23 mouse cellular contexts compared by ENCODE assay signal in the genomic region with DNA sequence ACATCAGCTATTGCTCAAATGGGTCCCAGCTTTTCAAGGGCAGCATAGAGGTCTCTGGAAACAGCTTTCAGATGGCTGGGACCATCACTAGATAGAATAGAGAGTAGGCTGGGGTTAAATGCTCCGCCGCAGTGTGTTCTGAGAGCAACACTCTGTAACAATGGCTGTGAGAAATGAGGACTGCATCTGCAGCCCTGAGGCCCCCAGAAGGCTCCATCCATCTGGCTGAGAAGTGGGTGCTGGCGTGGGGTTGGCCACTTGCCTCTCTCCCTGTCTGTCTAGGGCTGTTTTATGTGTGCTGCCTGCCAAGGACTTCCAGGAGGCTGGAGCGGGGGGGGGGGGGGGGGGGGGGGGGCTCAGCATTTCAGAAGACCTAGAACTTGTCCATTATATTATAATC.
DNase-seq lines count a peak whose midpoint lies in the region; ATAC-seq and TF ChIP-seq lines count a peak whose summit lies in the region.
"Had no signal": no experiment of that assay in that cellular context is flagged by ENCODE, and none has a peak within 500 bp of the region (broad histone marks: within the 10 kb centered on the region; RNA-seq: fewer than 3 reads in every experiment).

No protein-coding gene starts in this region.

- no peak for TF ChIP-seq EP300 in stomach, postnatal 0 days (optimal IDR thresholded peaks at IDR 0.05)

- peaks cover 24% of the 10 kb centered on the region for H3K4me1 ChIP-seq in forebrain, embryonic 13.5 days
- peaks cover 28% of the 10 kb centered on the region for H3K4me1 ChIP-seq in forebrain, embryonic 12.5 days
- peaks cover 10% of the 10 kb centered on the region for H3K4me1 ChIP-seq in stomach, embryonic 16.5 days (ENCODE audit: control insufficient read depth, insufficient read depth, low read length)
- H3K4me1 ChIP-seq in stomach, postnatal 0 days (replicated peaks; ENCODE audit: control insufficient read depth, insufficient read depth): no peaks in the 10 kb centered on the region
- peaks cover 6% of the 10 kb centered on the region for H3K4me1 ChIP-seq in midbrain, embryonic 16.5 days (ENCODE audit: control insufficient read depth, insufficient read depth, low read length)
- H3K4me1 ChIP-seq: liver, embryonic 12.5 days had no signal

- H3K9me3 ChIP-seq in forebrain, embryonic 13.5 days (replicated peaks): no peaks in the 10 kb centered on the region
- no peaks in the 10 kb centered on the region for H3K9me3 ChIP-seq in forebrain, embryonic 12.5 days
- H3K9me3 ChIP-seq in stomach, embryonic 16.5 days (replicated peaks; ENCODE audit: control insufficient read depth, low read length): no peaks in the 10 kb centered on the region
- H3K9me3 ChIP-seq in stomach, postnatal 0 days (ENCODE audit: control insufficient read depth, low read length): no peaks in the 10 kb centered on the region
- H3K9me3 ChIP-seq in midbrain, embryonic 16.5 days (replicated peaks; ENCODE audit: control insufficient read depth, low read length, poor library complexity, severe bottlenecking): no peaks in the 10 kb centered on the region
- H3K9me3 ChIP-seq: embryonic facial prominence, embryonic 12.5 days; heart, embryonic 13.5 days; limb, embryonic 12.5 days; liver, embryonic 12.5 days; midbrain, embryonic 13.5 days; stomach, embryonic 15.5 days had no signal

- H3K9ac ChIP-seq in forebrain, embryonic 13.5 days: no peak overlapping the region
- H3K9ac ChIP-seq in forebrain, embryonic 12.5 days: no peak overlapping the region
- H3K9ac ChIP-seq in stomach, embryonic 16.5 days (ENCODE audit: low read length): no peak overlapping the region
- no peak overlapping the region for H3K9ac ChIP-seq in stomach, postnatal 0 days (ENCODE audit: low read length)
- H3K9ac ChIP-seq in midbrain, embryonic 16.5 days (ENCODE audit: low read depth, low read length): no peak overlapping the region
- H3K9ac ChIP-seq: embryonic facial prominence, embryonic 12.5 days; heart, embryonic 13.5 days; limb, embryonic 12.5 days; liver, embryonic 12.5 days; midbrain, embryonic 13.5 days; stomach, embryonic 15.5 days had no signal

- 74% methylated on average over 3 of the region's 4 CpGs for WGBS in forebrain, embryonic 13.5 days
- 76% methylated on average over 3 of the region's 4 CpGs for WGBS in forebrain, embryonic 12.5 days
- WGBS in stomach, embryonic 16.5 days: 62% methylated on average over 3 of the region's 4 CpGs
- 66% methylated on average over 3 of the region's 4 CpGs for WGBS in stomach, postnatal 0 days
- WGBS in midbrain, embryonic 16.5 days: 82% methylated on average over 3 of the region's 4 CpGs

- no peak overlapping the region for H3K4me2 ChIP-seq in forebrain, embryonic 13.5 days
- H3K4me2 ChIP-seq in forebrain, embryonic 12.5 days: no peak overlapping the region
- H3K4me2 ChIP-seq in stomach, embryonic 16.5 days (ENCODE audit: low read depth, low read length): no peak overlapping the region
- no peak overlapping the region for H3K4me2 ChIP-seq in stomach, postnatal 0 days (replicated peaks; ENCODE audit: low read depth)
- no peak overlapping the region for H3K4me2 ChIP-seq in midbrain, embryonic 16.5 days (ENCODE audit: low read length)
- H3K4me2 ChIP-seq: embryonic facial prominence, embryonic 12.5 days; heart, embryonic 13.5 days; limb, embryonic 12.5 days; liver, embryonic 12.5 days; midbrain, embryonic 13.5 days; stomach, embryonic 15.5 days had no signal

- no peaks in the 10 kb centered on the region for H3K36me3 ChIP-seq in forebrain, embryonic 13.5 days (ENCODE audit: poor library complexity, severe bottlenecking)
- H3K36me3 ChIP-seq in forebrain, embryonic 12.5 days (replicated peaks): no peaks in the 10 kb centered on the region
- H3K36me3 ChIP-seq in stomach, embryonic 16.5 days (ENCODE audit: control insufficient read depth, insufficient read depth, low read length): no peaks in the 10 kb centered on the region
- H3K36me3 ChIP-seq in stomach, postnatal 0 days (ENCODE audit: control insufficient read depth, insufficient read depth, low read length): no peaks in the 10 kb centered on the region
- no peaks in the 10 kb centered on the region for H3K36me3 ChIP-seq in midbrain, embryonic 16.5 days (ENCODE audit: control insufficient read depth, insufficient read depth, low read length)
- H3K36me3 ChIP-seq: embryonic facial prominence, embryonic 12.5 days; heart, embryonic 13.5 days; limb, embryonic 12.5 days; liver, embryonic 12.5 days; midbrain, embryonic 13.5 days; stomach, embryonic 15.5 days had no signal

- H3K27ac ChIP-seq in forebrain, embryonic 13.5 days: no peak overlapping the region
- no peak overlapping the region for H3K27ac ChIP-seq in forebrain, embryonic 12.5 days
- H3K27ac ChIP-seq in stomach, embryonic 16.5 days (ENCODE audit: low read length): no peak overlapping the region
- no peak overlapping the region for H3K27ac ChIP-seq in stomach, postnatal 0 days (replicated peaks)
- H3K27ac ChIP-seq in midbrain, embryonic 16.5 days (ENCODE audit: low read length): no peak overlapping the region
- H3K27ac ChIP-seq: embryonic facial prominence, embryonic 12.5 days; heart, embryonic 13.5 days; limb, embryonic 12.5 days; liver, embryonic 12.5 days; midbrain, embryonic 13.5 days; stomach, embryonic 15.5 days had no signal

- TF ChIP-seq CTCF in stomach, postnatal 0 days (IDR thresholded peaks at IDR 0.05; ENCODE audit: low read depth): no peak

- H3K4me3 ChIP-seq in forebrain, embryonic 13.5 days: no peak overlapping the region
- no peak overlapping the region for H3K4me3 ChIP-seq in forebrain, embryonic 12.5 days (replicated peaks)
- H3K4me3 ChIP-seq in stomach, embryonic 16.5 days (replicated peaks; ENCODE audit: low read length): no peak overlapping the region
- no peak overlapping the region for H3K4me3 ChIP-seq in stomach, postnatal 0 days (ENCODE audit: low read depth, low read length)
- H3K4me3 ChIP-seq in midbrain, embryonic 16.5 days (ENCODE audit: low read depth, low read length): no peak overlapping the region
- H3K4me3 ChIP-seq: embryonic facial prominence, embryonic 12.5 days; erythroblast, embryonic 14.5 days; heart, embryonic 13.5 days; layer of hippocampus, adult 2 months; limb, embryonic 12.5 days; liver, embryonic 12.5 days; midbrain, embryonic 13.5 days; stomach, embryonic 15.5 days had no signal

- H3K27me3 ChIP-seq in forebrain, embryonic 13.5 days: no peaks in the 10 kb centered on the region
- no peaks in the 10 kb centered on the region for H3K27me3 ChIP-seq in forebrain, embryonic 12.5 days
- H3K27me3 ChIP-seq in stomach, embryonic 16.5 days (ENCODE audit: control insufficient read depth, insufficient read depth, low read length): no peaks in the 10 kb centered on the region
- no peaks in the 10 kb centered on the region for H3K27me3 ChIP-seq in stomach, postnatal 0 days (ENCODE audit: control insufficient read depth, insufficient read depth, low read length)
- H3K27me3 ChIP-seq in midbrain, embryonic 16.5 days (ENCODE audit: control insufficient read depth, insufficient read depth, low read depth, low read length): no peaks in the 10 kb centered on the region
- H3K27me3 ChIP-seq: embryonic facial prominence, embryonic 12.5 days; liver, embryonic 12.5 days; midbrain, embryonic 13.5 days; stomach, embryonic 15.5 days had no signal

- ATAC-seq in forebrain, embryonic 13.5 days: peak; percentile 36; the same call in 1 of the 2 replicates
- no peak for ATAC-seq in forebrain, embryonic 12.5 days (ENCODE audit: low FRiP score)
- ATAC-seq in stomach, embryonic 16.5 days (ENCODE audit: insufficient read depth, low FRiP score): peak; percentile 45; the same call in 1 of the 2 replicates
- no peak for ATAC-seq in stomach, postnatal 0 days (ENCODE audit: low FRiP score, low TSS enrichment)
- ATAC-seq in midbrain, embryonic 16.5 days: no peak
- ATAC-seq: hindbrain, embryonic 16.5 days; liver, embryonic 12.5 days; midbrain, embryonic 13.5 days had no signal

- DNase-seq in layer of hippocampus, postnatal 14 days (ENCODE audit: low spot score in 2 of 2): peak; percentile 17 to 19
- no peak for DNase-seq in layer of hippocampus, adult 9-11 months
- DNase-seq in stomach, postnatal 0 days (ENCODE audit: low spot score): no peak
- DNase-seq: adrenal gland, postnatal 36 days; gastrocnemius, postnatal 14 days; heart, adult 18-20 months; kidney, adult 18-20 months; kidney, postnatal 14 days; lung, postnatal 14 days; right cerebral cortex, postnatal 14 days had no signal

Comparison
In these comparisons a context has a peak if more than half of its experiments do, and no peak if none do; other contexts are left out.
1. ATAC-seq: peak in forebrain, embryonic 13.5 days (single experiment) and stomach, embryonic 16.5 days (single experiment); none in forebrain, embryonic 12.5 days (single experiment), stomach, postnatal 0 days (single experiment) and midbrain, embryonic 16.5 days (single experiment).
2. DNase-seq: peak in layer of hippocampus, postnatal 14 days (2 of 2); none in layer of hippocampus, adult 9-11 months (single experiment) and stomach, postnatal 0 days (single experiment).